Mouse (Mus musculus) erythroid progenitor cell, adult 5-6 weeks (primary cell): ENCODE data around the gene Hs3st6. TPM values are rescaled to one million over a fixed set of nuclear protein-coding genes. Genes with fewer than 3 reads are reported as not detected.
"Not testable (repeated sequence)": the region's sequence is repeated elsewhere in the genome, so short reads cannot be mapped to it uniquely, and the experiment has no call there.

Experiments used
- ATAC-seq: replicated peaks from 2 replicates; pipeline ENCODE4 v1.8.0; 2016; ENCODE audit warnings: moderate number of reproducible peaks, mild to moderate bottlenecking, moderate TSS enrichment, inconsistent platforms; ENCODE audit not compliant: poor library complexity, low FRiP score, severe bottlenecking
- total RNA-seq, 2 experiments: library from RNA; stranded (forward) in 1 of 2; stranded (reverse) in 1 of 2; fragments of 150-400 nt in 1 of 2; fragments of 186-747, 209-891 nt in 1 of 2; gene quantifications; 2 replicates each; pipeline versions ENCODE4 v1.2.3 to v1.2.4; 2015 to 2017; ENCODE audit warnings: low replicate concordance in 2 of 2

Hs3st6 gene
- total RNA-seq (2015; ENCODE audit: low replicate concordance) (not detected in 2 replicates), total RNA-seq (2017; ENCODE audit: low replicate concordance) (not detected in 2 replicates)

GRCm38 (mm10) chr17:24752415-24753394 is at the start of gene Hs3st6:
Gene Hs3st6 (plus strand): TSS chr17:24752988.
- ATAC-seq = no peak

GRCm38 (mm10) chr17:24705821-24706220 is 47.0 kb upstream of the Hs3st6 start:
- no peak for ATAC-seq

GRCm38 (mm10) chr17:24706982-24707800 is 45.6 kb upstream of the Hs3st6 start, which contains the start of gene Tbl3:
Gene Tbl3 (minus strand): TSS chr17:24707660.
- peak; percentile 89 for ATAC-seq

- ATAC-seq = peak; percentile 57
Measured at GRCm38 (mm10) chr17:24707801-24708425, 44.9 kb upstream of the Hs3st6 start.

GRCm38 (mm10) chr17:24708646-24709045 is 44.1 kb upstream of the Hs3st6 start:
- no peak for ATAC-seq

- no peak for ATAC-seq
Measured at GRCm38 (mm10) chr17:24715556-24715955, 37.2 kb upstream of the Hs3st6 start.

GRCm38 (mm10) chr17:24716166-24716682 is 36.6 kb upstream of the Hs3st6 start:
- ATAC-seq = no peak

GRCm38 (mm10) chr17:24717943-24718342 is 34.8 kb upstream of the Hs3st6 start, which contains the start of the genes Rnf151 and Rps2:
Gene Rnf151 (minus strand): TSS chr17:24718063.
Gene Rps2 (plus strand): TSS chr17:24718116.
- ATAC-seq = no peak

- ATAC-seq = not testable (repeated sequence)
Measured at GRCm38 (mm10) chr17:24718938-24719337, 33.9 kb upstream of the Hs3st6 start.

GRCm38 (mm10) chr17:24719494-24720222 is 33.1 kb upstream of the Hs3st6 start:
- peak; percentile 92 for ATAC-seq

GRCm38 (mm10) chr17:24720616-24721015 is 32.2 kb upstream of the Hs3st6 start:
- ATAC-seq = not testable (repeated sequence)

GRCm38 (mm10) chr17:24721383-24721955 is 31.3 kb upstream of the Hs3st6 start:
- ATAC-seq = not testable (repeated sequence)

GRCm38 (mm10) chr17:24722220-24722924 is 30.4 kb upstream of the Hs3st6 start:
- ATAC-seq = no peak

- ATAC-seq = no peak
Measured at GRCm38 (mm10) chr17:24723122-24723880, 29.5 kb upstream of the Hs3st6 start.

- peak; percentile 48 for ATAC-seq
Measured at GRCm38 (mm10) chr17:24723881-24724180, 29.0 kb upstream of the Hs3st6 start.

GRCm38 (mm10) chr17:24724184-24724583 is 28.6 kb upstream of the Hs3st6 start, which contains the start of gene Ndufb10:
Gene Ndufb10 (minus strand): TSS chr17:24724478.
- peak; percentile 83 for ATAC-seq
